Mouse (Mus musculus) heart, adult 2 months (tissue): Measurements from ENCODE around the gene Ppp1r16b. TPM values are rescaled to one million over a fixed set of nuclear protein-coding genes. Genes with fewer than 3 reads are reported as not detected.

Experiments used
- DNase-seq, 2 experiments: peaks; one replicate each; pipeline ENCODE4 v3.0.0; 2021
- H3K27ac ChIP-seq: fragments of 200-600 bp; 2 replicates; pipeline ENCODE4 v1.8.1; 2022
- H3K27me3 ChIP-seq: fragments of 200-500 bp; 2 replicates; pipeline ENCODE4 v1.6.1; 2012; ENCODE audit warnings: mild to moderate bottlenecking, low read length, inconsistent platforms, mixed read lengths; ENCODE audit not compliant: control insufficient read depth, insufficient read depth
- H3K36me3 ChIP-seq: fragments of 200-500 bp; 2 replicates; pipeline ENCODE4 v1.6.1; 2012; ENCODE audit warnings: low read length, inconsistent platforms; ENCODE audit not compliant: control insufficient read depth, insufficient read depth
- H3K4me1 ChIP-seq: fragments of 200-500 bp; 2 replicates; pipeline ENCODE4 v1.6.1; 2011; ENCODE audit warnings: low read length; ENCODE audit not compliant: control insufficient read depth, insufficient read depth
- H3K4me3 ChIP-seq: fragments of 200-600 bp; 2 replicates; pipeline ENCODE4 v1.8.1; 2022
- H3K79me2 ChIP-seq: fragments of 200-500 bp; replicated peaks from 2 replicates; pipeline ENCODE4 v1.6.1; 2012; ENCODE audit warnings: mild to moderate bottlenecking, inconsistent platforms, low read length, moderate library complexity, mixed read lengths; ENCODE audit not compliant: control insufficient read depth, insufficient read depth
- H3K9ac ChIP-seq: fragments of 200-500 bp; 2 replicates; pipeline ENCODE4 v1.6.1; 2012; ENCODE audit warnings: low read depth, mild to moderate bottlenecking, control low read depth, inconsistent platforms, low read length, mixed read lengths
- CTCF ChIP-seq: fragments of 200-600 bp; IDR thresholded peaks from 2 replicates; pipeline ENCODE4 v1.8.1; 2022; ENCODE audit warnings: antibody characterized with exemption, mild to moderate bottlenecking, moderate library complexity
- EP300 ChIP-seq: fragments of 200-500 bp; IDR thresholded peaks from 2 replicates; pipeline ENCODE4 v1.6.1; 2011; ENCODE audit warnings: low read depth, low read length, control low read depth; ENCODE audit not compliant: insufficient read depth
- POLR2A ChIP-seq: fragments of 200-500 bp; IDR thresholded peaks from 2 replicates; pipeline ENCODE4 v1.6.1; 2011; ENCODE audit warnings: mild to moderate bottlenecking, low read depth, low read length, control low read depth; ENCODE audit not compliant: insufficient read depth
- WGBS: fragments of 180-500 bp; shearing (Covaris S2); methylation state at CpG from one replicate; pipeline ENCODE4 v1.1.7; 2018; 5-methylcytosine and 5-hydroxymethylcytosine counted together
- intact Hi-C: fragments of 180-260 bp; cut with DNase I; formaldehyde crosslinking; loops from one replicate; pipeline ENCODE4 v1.15.1; 2025
- microRNA-seq, 2 experiments: library from miRNA; unstranded; fragments of <30 nt; microRNA quantifications; one replicate each; pipeline ENCODE4 v1.2.0; 2021
- polyA plus RNA-seq: library from polyadenylated mRNA; depleted of rRNA; stranded (reverse); fragments of >200 nt; gene quantifications from 2 replicates; pipeline ENCODE4 v1.2.3, GENCODE M21; 2012; rRNA removed
- total RNA-seq, 2 experiments: library from RNA; stranded (reverse); gene quantifications; 2 replicates each; pipeline ENCODE4 v1.2.3; 2021

Gene Ppp1r16b
- total and polyA plus RNA-seq, 3 experiments = 3.3 to 12.3 (median 10.4) TPM

DNA sequence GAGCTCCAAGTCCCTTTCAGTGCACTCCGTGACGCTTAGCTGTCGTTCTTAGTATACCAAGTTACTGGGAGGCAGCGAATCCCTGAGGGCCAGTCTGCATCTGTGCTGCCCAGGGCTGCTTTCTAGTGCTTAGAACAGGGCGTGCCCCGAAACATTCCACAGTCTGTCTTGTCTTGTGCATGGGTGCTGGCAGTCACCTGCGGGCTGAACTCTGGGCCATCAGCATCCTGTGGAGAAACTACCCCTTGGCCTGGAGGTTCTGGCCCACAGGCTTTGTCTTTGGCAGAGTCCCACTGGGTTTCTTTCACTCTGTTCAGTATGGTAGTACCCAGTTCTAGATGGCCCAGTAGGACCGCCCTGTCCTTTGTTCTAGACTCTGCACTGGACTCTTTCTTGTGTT, 135.6 kb downstream of the Ppp1r16b start:
- no peak for DNase-seq
- no peak overlapping the region for H3K27ac ChIP-seq
- no peaks in the 10 kb centered on the region for H3K79me2 ChIP-seq
- no peak overlapping the region for H3K9ac ChIP-seq
- WGBS = 97% methylated on average over 8 of the region's 8 CpGs
- intact Hi-C loops = no loop called here
- TF ChIP-seq POLR2A (no peak), EP300 (no peak), CTCF (no peak)
- H3K4me3 ChIP-seq = no peak overlapping the region
- H3K4me1 ChIP-seq = no peaks in the 10 kb centered on the region
- no peaks in the 10 kb centered on the region for H3K27me3 ChIP-seq
- H3K36me3 ChIP-seq = no peaks in the 10 kb centered on the region

DNA sequence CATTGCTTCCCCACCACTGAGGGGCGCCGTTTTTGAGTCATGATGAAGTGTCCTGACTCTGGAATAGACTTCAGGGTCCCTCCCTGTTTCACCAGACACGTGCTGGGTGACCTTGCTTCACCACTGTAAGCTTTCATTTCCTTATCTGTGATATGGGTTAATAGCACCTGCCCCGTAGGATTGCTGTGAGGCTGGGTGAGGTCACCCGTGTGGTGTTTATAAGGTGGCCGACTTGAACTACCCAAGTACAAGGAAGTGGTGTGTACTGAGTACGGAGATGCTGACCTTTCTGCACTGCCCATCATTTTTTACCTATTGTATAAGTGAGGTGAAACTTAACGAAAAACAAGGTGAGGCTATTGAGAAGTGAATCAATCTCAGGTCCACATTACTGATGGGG, 138.4 kb downstream of the Ppp1r16b start:
- intact Hi-C loops = no loop called here
- no peak for DNase-seq
- no peak for TF ChIP-seq EP300
- TF ChIP-seq POLR2A = no peak
- no peak for TF ChIP-seq CTCF
- H3K79me2 ChIP-seq = no peaks in the 10 kb centered on the region
- no peaks in the 10 kb centered on the region for H3K36me3 ChIP-seq
- H3K4me1 ChIP-seq = no peaks in the 10 kb centered on the region
- 86% methylated on average over 8 of the region's 8 CpGs for WGBS
- no peak overlapping the region for H3K27ac ChIP-seq
- no peaks in the 10 kb centered on the region for H3K27me3 ChIP-seq
- H3K4me3 ChIP-seq = no peak overlapping the region
- H3K9ac ChIP-seq = no peak overlapping the region

DNA sequence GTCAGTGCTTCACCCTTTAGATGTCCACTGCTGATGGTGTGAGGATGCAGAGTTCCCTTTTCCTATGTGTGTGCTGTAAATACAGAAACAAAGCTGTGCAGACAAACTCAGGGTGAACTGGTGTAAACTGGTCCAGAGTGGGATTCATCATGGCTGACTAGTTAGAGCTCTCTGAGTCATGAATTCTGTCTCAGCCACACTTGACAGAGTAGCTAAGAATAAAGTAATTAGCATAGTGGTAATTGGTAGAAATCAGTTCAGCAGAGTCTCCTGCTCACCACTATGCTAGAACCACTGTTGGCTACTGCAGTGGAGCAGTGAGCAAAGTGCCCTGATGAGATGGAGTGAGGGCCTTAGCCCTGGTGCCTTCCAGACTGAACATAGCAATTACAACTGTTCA, 150.5 kb downstream of the Ppp1r16b start:
- Histone ChIP-seq H3K27me3 (no peaks in the 10 kb centered on the region), H3K4me1 (no peaks in the 10 kb centered on the region), H3K4me3 (no peak overlapping the region), H3K79me2 (no peaks in the 10 kb centered on the region), H3K27ac (no peak overlapping the region), H3K9ac (no peak overlapping the region), H3K36me3 (no peaks in the 10 kb centered on the region)
- no peak for TF ChIP-seq CTCF
- no peak for TF ChIP-seq EP300
- TF ChIP-seq POLR2A = no peak
- DNase-seq = no peak
- intact Hi-C loops = no loop called here

Small RNA genes within 50 kb of the gene (microRNA-seq; reads per million reads assigned to microRNA genes)
- gene Gm26141 (0 reads per million in 2 experiments), gene Mir3474 (3.5 to 7.3 reads per million in 2 experiments)

Other genes with a start within 250 kb of the Ppp1r16b start
- gene Adig, start 162.8 kb upstream of the Ppp1r16b start, total RNA-seq = 1 to 10 TPM; 4.1 to 4.7 TPM
- gene Adig, start 162.8 kb upstream of the Ppp1r16b start, polyA plus RNA-seq = 15.0 and 21.4 TPM in 2 replicates
- not detected for gene Arhgap40, start 152.6 kb upstream of the Ppp1r16b start, total RNA-seq
- 0.06 TPM in 1 of 2 replicates, not detected in the other for gene Arhgap40, start 152.6 kb upstream of the Ppp1r16b start, polyA plus RNA-seq
- gene Slc32a1, start 54.6 kb upstream of the Ppp1r16b start, total RNA-seq = not detected
- gene Slc32a1, start 54.6 kb upstream of the Ppp1r16b start, polyA plus RNA-seq = not detected in 2 replicates
- gene Actr5, start 40.5 kb upstream of the Ppp1r16b start, total RNA-seq = 1 to 10 TPM; 4.8 to 6.4 TPM
- gene Actr5, start 40.5 kb upstream of the Ppp1r16b start, polyA plus RNA-seq = 2.9 and 3.5 TPM in 2 replicates
- gene Fam83d, start 102.7 kb downstream of the Ppp1r16b start, total RNA-seq = under 1 TPM; 0.59 to 0.78 TPM
- gene Fam83d, start 102.7 kb downstream of the Ppp1r16b start, polyA plus RNA-seq = 0.27 and 0.53 TPM in 2 replicates
- gene Dhx35, start 129.4 kb downstream of the Ppp1r16b start, total RNA-seq = 10 to 100 TPM; 15.2 to 17.5 TPM
- gene Dhx35, start 129.4 kb downstream of the Ppp1r16b start, polyA plus RNA-seq = 21.6 and 21.9 TPM in 2 replicates